Mouse (Mus musculus) erythroblast, embryonic 14.5 days (primary cell): ENCODE results near the gene Qrfp.

ENCODE experiments used
- GATA1 ChIP-seq: IDR thresholded peaks from 2 replicates; pipeline ENCODE4 v1.6.1; 2012; ENCODE audit warnings: low read length, inconsistent platforms, mixed read lengths
- TAL1 ChIP-seq: IDR thresholded peaks from 3 replicates; pipeline ENCODE4 v1.6.1; 2012; ENCODE audit warnings: low read length, inconsistent platforms, mixed read lengths

GRCm38 (mm10) chr2:31827877-31828276 lies 17.5 kb upstream of the Qrfp start:
- TF ChIP-seq GATA1, result no peak
- no peak for TF ChIP-seq TAL1
